Mouse (Mus musculus): ENCODE results near the gene Pde6h.

DNA sequence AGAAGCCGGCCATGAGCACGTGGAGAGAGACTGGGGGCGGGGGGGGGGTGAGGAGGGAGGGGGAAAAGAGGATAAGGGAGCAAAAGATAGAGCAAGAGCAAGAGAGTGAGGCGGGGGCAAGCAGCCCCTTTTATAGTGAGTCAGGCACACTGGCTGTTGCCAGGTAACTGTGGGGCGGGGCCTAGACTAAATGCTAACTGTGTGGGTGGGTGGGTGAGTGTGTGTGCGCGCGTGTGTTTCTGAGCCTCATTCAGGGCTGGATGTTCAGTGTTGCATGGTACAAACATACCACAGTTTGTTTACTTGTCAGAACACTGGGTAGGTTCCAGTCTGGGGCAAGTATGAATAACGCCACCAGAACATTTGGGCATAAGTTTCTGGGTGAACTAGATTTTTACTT, 23.3 kb downstream of the Pde6h start:
- TF ChIP-seq RAD21 (IDR thresholded peaks at IDR 0.05; ENCODE audit: low read depth, low read length): no peak
- no peak for TF ChIP-seq BHLHE40 (IDR thresholded peaks at IDR 0.05; ENCODE audit: low read depth, low read length)
- TF ChIP-seq ZKSCAN1 (IDR thresholded peaks at IDR 0.05; ENCODE audit: borderline replicate concordance, low read depth, low read length): no peak
- TF ChIP-seq CTCF (conservative IDR thresholded peaks at IDR 0.05 in 1 of 2, IDR thresholded peaks at IDR 0.05 in 1 of 2; ENCODE audit: low read depth in 2 of 2, low read length in 2 of 2): no peak
- no peak for TF ChIP-seq UBTF (IDR thresholded peaks at IDR 0.05; ENCODE audit: low read depth, low read length)
- no peak for TF ChIP-seq USF1 (IDR thresholded peaks at IDR 0.05; ENCODE audit: low read depth, low read length)
- TF ChIP-seq NRF1 (IDR thresholded peaks at IDR 0.05; ENCODE audit: low read depth, low read length): no peak
- TF ChIP-seq POLR2A (IDR thresholded peaks at IDR 0.05; ENCODE audit: low read depth, low read length): no peak
- TF ChIP-seq MAX (IDR thresholded peaks at IDR 0.05; ENCODE audit: low read length): no peak
- no peak for TF ChIP-seq POLR2AphosphoS2 (IDR thresholded peaks at IDR 0.05; ENCODE audit: low read depth, low read length)
